Mouse (Mus musculus): ENCODE measurements around the gene Ank3.

GRCm38 (mm10) chr10:69898821-69899220 is 500.2 kb downstream of the Ank3 start:
- TF ChIP-seq POLR2A (IDR thresholded peaks at IDR 0.05; ENCODE audit: borderline replicate concordance, extremely low read depth, low read depth, low read length) (no peak), CTCF (IDR thresholded peaks at IDR 0.05; ENCODE audit: insufficient read depth, low read length) (no peak)

Measured in lung, adult 2 months (tissue).